Mouse (Mus musculus) cerebellum, adult 2 months (tissue): ENCODE data around the gene Nxf1. TPM values are rescaled to one million over a fixed set of nuclear protein-coding genes. Genes with fewer than 3 reads are reported as not detected.

Source experiments
- DNase-seq, 2 experiments: peaks; one replicate each; pipeline ENCODE4 v3.0.0; 2021
- H3K27ac ChIP-seq: fragments of 200-500 bp; 2 replicates; pipeline ENCODE4 v1.5.1; 2012; ENCODE audit warnings: low read length, control low read depth, inconsistent platforms; ENCODE audit not compliant: insufficient read depth
- H3K27me3 ChIP-seq: fragments of 200-500 bp; 2 replicates; pipeline ENCODE4 v1.6.1; 2012; ENCODE audit warnings: inconsistent platforms, mild to moderate bottlenecking, low read length, moderate library complexity; ENCODE audit not compliant: control insufficient read depth, insufficient read depth
- H3K4me1 ChIP-seq: fragments of 200-500 bp; 2 replicates; pipeline ENCODE4 v1.6.1; 2011; ENCODE audit warnings: low read length; ENCODE audit not compliant: control insufficient read depth, insufficient read depth
- H3K4me3 ChIP-seq: fragments of 200-500 bp; replicated peaks from 2 replicates; pipeline ENCODE3; 2011; ENCODE audit warnings: mild to moderate bottlenecking, low read depth, low read length, control low read depth; ENCODE audit not compliant: insufficient read depth
- CTCF ChIP-seq: fragments of 200-500 bp; IDR thresholded peaks from 2 replicates; pipeline ENCODE4 v1.5.1; 2011; ENCODE audit warnings: low read depth, mild to moderate bottlenecking, control low read depth, low read length, moderate library complexity, borderline replicate concordance; ENCODE audit not compliant: insufficient read depth
- POLR2A ChIP-seq: fragments of 200-500 bp; IDR thresholded peaks from 2 replicates; pipeline ENCODE4 v1.6.1; 2011; ENCODE audit warnings: low read length, control low read depth, borderline replicate concordance; ENCODE audit not compliant: insufficient read depth
- WGBS: fragments of 180-500 bp; shearing (Covaris S2); methylation state at CpG from one replicate; pipeline ENCODE4 v1.1.7; 2018; 5-methylcytosine and 5-hydroxymethylcytosine counted together
- polyA plus RNA-seq: library from polyadenylated mRNA; depleted of rRNA; stranded (reverse); fragments of >200 nt; gene quantifications from 2 replicates; pipeline ENCODE4 v1.2.3, GENCODE M21; 2012

Nxf1 gene
- polyA plus RNA-seq, 1 experiment = 134 TPM

- TF ChIP-seq CTCF = no peak; the same call in 1 of the 2 replicates
- peak; percentile 45; the same call in 1 of the 2 replicates for TF ChIP-seq POLR2A
Measured at GRCm38 (mm10) chr19:8786008-8786781, 29.3 kb downstream of the Nxf1 start, which contains the start of gene Taf6l. Gene Taf6l, minus strand, starts transcription at chr19:8786417.

GRCm38 (mm10) chr19:8788521-8788920 is 31.6 kb downstream of the Nxf1 start:
- no peak overlapping the region for H3K4me3 ChIP-seq
- 17% methylated on average over 3 of the region's 3 CpGs for WGBS
- H3K27me3 ChIP-seq = no peaks in the 10 kb centered on the region
- TF ChIP-seq CTCF (no peak), POLR2A (no peak)
- H3K27ac ChIP-seq = 0 out of 2 replicates have a peak overlapping the region, but pooled peaks have one; percentile 12
- H3K4me1 ChIP-seq = peaks cover 3% of the 10 kb centered on the region; the same call in 1 of the 2 replicates
- peak; percentile 49 to 64 for DNase-seq

More at GRCm38 (mm10) chr19:8786008-8786781, 29.3 kb downstream of the Nxf1 start, which contains the start of gene Taf6l:
- peak; percentile 90 to 95 for DNase-seq
- under 1% methylated on average over 32 of the region's 32 CpGs for WGBS
- peaks cover 3% of the 10 kb centered on the region; the same call in 1 of the 2 replicates for H3K4me1 ChIP-seq
- peak within 1 kb of the TSS; percentile 91 for H3K4me3 ChIP-seq
- H3K27me3 ChIP-seq = no peaks in the 10 kb centered on the region
- no peak within 1 kb of the TSS for H3K27ac ChIP-seq

GRCm38 (mm10) chr19:8789171-8789570 is 32.3 kb downstream of the Nxf1 start:
- Histone ChIP-seq H3K4me3 (no peak overlapping the region), H3K27ac (peak overlapping the region; percentile 12; the same call in 1 of the 2 replicates)

GRCm38 (mm10) chr19:8790171-8790570 is 33.3 kb downstream of the Nxf1 start:
- TF ChIP-seq CTCF (no peak), POLR2A (no peak)
- Histone ChIP-seq H3K27me3 (no peaks in the 10 kb centered on the region), H3K4me1 (peaks cover 3% of the 10 kb centered on the region; the same call in 1 of the 2 replicates), H3K27ac (no peak overlapping the region), H3K4me3 (no peak overlapping the region)
- no peak for DNase-seq
- 48% methylated on average over 7 of the region's 7 CpGs for WGBS

More at GRCm38 (mm10) chr19:8789171-8789570, 32.3 kb downstream of the Nxf1 start:
- Histone ChIP-seq H3K27me3 (no peaks in the 10 kb centered on the region), H3K4me1 (peaks cover 3% of the 10 kb centered on the region; the same call in 1 of the 2 replicates)
- 18% methylated on average over 1 of the region's 1 CpGs for WGBS
- TF ChIP-seq CTCF (no peak), POLR2A (no peak)
- peak in 1 of 2 experiments; percentile 38 for DNase-seq

GRCm38 (mm10) chr19:8798264-8798946 is 41.5 kb downstream of the Nxf1 start, which contains the start of gene Polr2g:
Gene Polr2g, minus strand, starts transcription at chr19:8798577.
- Histone ChIP-seq H3K27me3 (no peaks in the 10 kb centered on the region), H3K27ac (peak within 1 kb of the TSS; percentile 51; the same call in 1 of the 2 replicates), H3K4me1 (no peaks in the 10 kb centered on the region; the same call in 1 of the 2 replicates), H3K4me3 (peak within 1 kb of the TSS; percentile 97)
- peak; percentile 76; the same call in 1 of the 2 replicates for TF ChIP-seq POLR2A
- no peak for TF ChIP-seq CTCF
- peak; percentile 86 to 90 for DNase-seq
- under 1% methylated on average over 25 of the region's 25 CpGs for WGBS

- Histone ChIP-seq H3K4me3 (no peak overlapping the region), H3K27me3 (no peaks in the 10 kb centered on the region), H3K27ac (no peak overlapping the region), H3K4me1 (no peaks in the 10 kb centered on the region; the same call in 1 of the 2 replicates)
- DNase-seq = no peak
- TF ChIP-seq CTCF = no peak
- TF ChIP-seq POLR2A = no peak
Measured at GRCm38 (mm10) chr19:8798947-8799315, 42.1 kb downstream of the Nxf1 start.

GRCm38 (mm10) chr19:8802130-8802821 is 45.4 kb downstream of the Nxf1 start, which contains the start of gene Zbtb3:
Gene Zbtb3, plus strand, starts transcription at chr19:8802555.
- no peaks in the 10 kb centered on the region; the same call in 1 of the 2 replicates for H3K4me1 ChIP-seq
- H3K27me3 ChIP-seq = no peaks in the 10 kb centered on the region
- TF ChIP-seq CTCF = no peak
- peak; percentile 69; the same call in 1 of the 2 replicates for TF ChIP-seq POLR2A
- peak; percentile 95 to 99 for DNase-seq
- WGBS = under 1% methylated on average over 30 of the region's 30 CpGs
- peak within 1 kb of the TSS; percentile 89 for H3K4me3 ChIP-seq
- H3K27ac ChIP-seq = peak within 1 kb of the TSS; percentile 41; the same call in 1 of the 2 replicates
